Mouse (Mus musculus): ENCODE results near the gene Hist1h2bc. TPM values are rescaled to one million over a fixed set of nuclear protein-coding genes. Genes with fewer than 3 reads are reported as not detected.

Gene Hist1h2bc
- polyA plus RNA-seq, 1 experiment from 2014 or later: 23.4 TPM

DNA sequence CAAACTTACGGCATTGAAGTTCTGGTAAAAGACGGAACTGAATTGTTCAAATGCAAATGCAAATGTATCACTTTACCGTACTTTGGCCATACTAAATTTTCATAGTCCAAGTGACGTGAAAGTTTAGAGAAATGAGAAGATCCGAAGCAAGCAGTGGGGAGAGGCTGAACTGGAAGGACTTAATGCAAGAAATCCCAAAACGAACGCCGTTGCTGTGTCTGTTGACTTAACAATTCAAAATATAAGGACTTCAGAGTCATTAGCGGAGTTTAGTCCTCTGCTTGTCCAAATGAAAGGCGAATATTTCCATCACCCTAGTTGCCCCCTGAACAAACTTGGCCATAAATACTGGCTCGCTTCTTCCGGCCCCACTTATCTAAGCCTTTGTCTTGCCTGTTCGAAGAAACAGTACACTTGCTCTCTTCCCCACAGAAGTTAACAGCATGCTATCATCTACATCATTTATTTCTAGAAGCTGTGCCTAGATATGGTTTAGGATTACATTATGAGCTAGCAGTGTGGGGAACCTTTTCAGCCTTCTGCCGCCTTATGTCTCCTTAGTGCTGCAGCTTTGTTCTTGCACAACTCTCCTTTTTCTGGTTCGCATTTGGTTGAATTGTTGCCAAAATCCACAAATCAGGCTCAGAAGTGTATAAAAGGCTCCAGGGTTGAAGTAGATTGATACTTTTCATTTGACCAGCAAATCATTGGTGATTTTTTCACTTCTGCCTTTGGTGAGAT, 1.3 kb downstream of the Hist1h2bc start:
- peak overlapping the region; percentile 53 for H3K9ac ChIP-seq (ENCODE audit: low read length)
- WGBS: 12% methylated on average over 15 of the region's 15 CpGs
- no peak for ATAC-seq (replicated peaks; ENCODE audit: low FRiP score)

DNA sequence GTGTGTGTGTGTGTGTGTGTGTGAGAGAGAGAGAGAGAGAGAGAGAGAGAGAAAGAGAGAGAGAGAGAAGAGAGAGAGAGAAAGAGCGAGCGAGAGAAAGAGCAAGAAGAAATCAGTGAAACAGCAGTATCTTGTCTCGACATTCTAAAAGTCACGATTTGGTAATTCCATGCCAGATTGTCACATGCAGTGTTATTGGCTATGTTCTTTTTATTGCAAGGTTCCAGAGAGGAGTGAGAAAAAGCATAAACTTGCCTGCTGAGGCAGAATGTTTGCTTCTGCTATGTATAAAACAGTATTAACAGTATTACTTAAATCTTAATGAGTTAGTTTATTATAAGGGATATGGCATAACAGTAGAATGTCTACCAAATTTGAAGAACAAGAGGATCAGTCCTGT, 2.0 kb downstream of the Hist1h2bc start:
- Histone ChIP-seq H3K4me3 (ENCODE audit: low read depth, low read length) (peak overlapping the region; percentile 40; the same call in 1 of the 2 replicates), H3K36me3 (ENCODE audit: control insufficient read depth, insufficient read depth, low read length) (no peaks in the 10 kb centered on the region), H3K9me3 (ENCODE audit: control insufficient read depth, low read length) (no peaks in the 10 kb centered on the region), H3K4me1 (replicated peaks; ENCODE audit: control insufficient read depth, insufficient read depth, low read length) (0 out of 2 replicates have a peak, but pooled peaks cover 2% of the 10 kb centered on the region), H3K4me2 (ENCODE audit: low read depth, low read length, severe bottlenecking) (peak overlapping the region; percentile 71; the same call in 1 of the 2 replicates), H3K27ac (ENCODE audit: low read depth, low read length) (peak overlapping the region; percentile 98), H3K9ac (ENCODE audit: low read length) (peak overlapping the region; percentile 53), H3K27me3 (ENCODE audit: control insufficient read depth, insufficient read depth, low read length) (no peaks in the 10 kb centered on the region)
- no peak for DNase-seq (ENCODE audit: low spot score)
- ATAC-seq (replicated peaks; ENCODE audit: low FRiP score): no peak
- WGBS: 72% methylated on average over 4 of the region's 4 CpGs

More for the DNA sequence above, 1.3 kb downstream of the Hist1h2bc start:
- Histone ChIP-seq H3K9me3 (ENCODE audit: control insufficient read depth, low read length) (no peaks in the 10 kb centered on the region), H3K36me3 (ENCODE audit: control insufficient read depth, insufficient read depth, low read length) (no peaks in the 10 kb centered on the region), H3K4me3 (ENCODE audit: low read depth, low read length) (peak overlapping the region; percentile 40), H3K27ac (ENCODE audit: low read depth, low read length) (peak overlapping the region; percentile 98), H3K4me1 (replicated peaks; ENCODE audit: control insufficient read depth, insufficient read depth, low read length) (0 out of 2 replicates have a peak, but pooled peaks cover 2% of the 10 kb centered on the region), H3K4me2 (ENCODE audit: low read depth, low read length, severe bottlenecking) (peak overlapping the region; percentile 71), H3K27me3 (ENCODE audit: control insufficient read depth, insufficient read depth, low read length) (no peaks in the 10 kb centered on the region)
- peak; percentile 63 for DNase-seq (ENCODE audit: low spot score)

DNA sequence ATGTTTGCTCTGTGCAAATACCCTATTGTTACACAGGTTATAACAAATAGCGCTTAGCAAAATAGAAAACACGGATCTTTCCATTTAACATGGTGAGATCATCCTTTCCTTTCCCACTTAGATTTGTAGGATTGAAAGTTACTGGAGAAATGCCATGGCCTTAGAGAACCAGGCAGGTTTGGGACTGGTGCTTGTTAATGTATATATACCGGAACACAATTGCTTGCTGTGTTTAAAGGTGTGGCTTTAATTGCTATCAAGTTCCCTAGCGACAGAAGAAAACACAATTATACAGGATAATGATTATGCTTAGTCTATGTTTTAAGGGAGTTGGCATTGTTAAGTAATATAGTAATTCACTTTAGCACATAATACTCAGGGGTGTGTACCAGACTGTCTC, 3.2 kb downstream of the Hist1h2bc start:
- Histone ChIP-seq H3K36me3 (ENCODE audit: control insufficient read depth, insufficient read depth, low read length) (no peaks in the 10 kb centered on the region), H3K4me3 (ENCODE audit: low read depth, low read length) (no peak overlapping the region), H3K9ac (ENCODE audit: low read length) (no peak overlapping the region), H3K4me1 (replicated peaks; ENCODE audit: control insufficient read depth, insufficient read depth, low read length) (0 out of 2 replicates have a peak, but pooled peaks cover 2% of the 10 kb centered on the region), H3K27ac (ENCODE audit: low read depth, low read length) (no peak overlapping the region), H3K9me3 (ENCODE audit: control insufficient read depth, low read length) (no peaks in the 10 kb centered on the region), H3K4me2 (ENCODE audit: low read depth, low read length, severe bottlenecking) (no peak overlapping the region), H3K27me3 (ENCODE audit: control insufficient read depth, insufficient read depth, low read length) (no peaks in the 10 kb centered on the region)
- ATAC-seq (replicated peaks; ENCODE audit: low FRiP score): no peak
- no peak for DNase-seq (ENCODE audit: low spot score)
- 90% methylated on average over 4 of the region's 4 CpGs for WGBS

DNA sequence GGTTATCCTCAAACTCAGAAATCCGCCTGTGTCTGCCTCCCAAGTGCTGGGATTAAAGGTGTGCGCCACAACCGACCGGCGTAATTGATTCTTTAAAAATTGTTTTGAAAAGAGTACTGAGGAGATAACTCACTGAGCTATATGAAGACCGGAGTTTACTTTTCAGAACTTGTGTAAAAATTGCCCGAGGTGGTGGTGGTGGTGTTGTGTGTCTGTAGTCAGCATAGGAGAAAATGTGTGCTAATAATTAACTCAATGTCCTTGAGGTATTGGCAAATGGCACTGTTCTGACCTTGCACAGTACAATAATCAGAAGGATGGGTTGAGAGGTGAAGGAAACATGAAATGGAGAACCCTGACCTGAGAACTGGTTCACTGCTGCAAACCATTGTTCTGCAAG, 3.9 kb downstream of the Hist1h2bc start:
- no peaks in the 10 kb centered on the region for H3K36me3 ChIP-seq (ENCODE audit: control insufficient read depth, insufficient read depth, low read length)
- no peaks in the 10 kb centered on the region for H3K4me1 ChIP-seq (replicated peaks; ENCODE audit: control insufficient read depth, insufficient read depth, low read length)
- no peak overlapping the region for H3K9ac ChIP-seq (ENCODE audit: low read length)
- no peak overlapping the region for H3K4me2 ChIP-seq (ENCODE audit: low read depth, low read length, severe bottlenecking)
- no peaks in the 10 kb centered on the region for H3K9me3 ChIP-seq (ENCODE audit: control insufficient read depth, low read length)
- H3K27me3 ChIP-seq (ENCODE audit: control insufficient read depth, insufficient read depth, low read length): no peaks in the 10 kb centered on the region
- DNase-seq (ENCODE audit: low spot score): no peak
- WGBS: 90% methylated on average over 7 of the region's 7 CpGs
- H3K4me3 ChIP-seq (ENCODE audit: low read depth, low read length): no peak overlapping the region
- no peak for ATAC-seq (replicated peaks; ENCODE audit: low FRiP score)
- H3K27ac ChIP-seq (ENCODE audit: low read depth, low read length): no peak overlapping the region

DNA sequence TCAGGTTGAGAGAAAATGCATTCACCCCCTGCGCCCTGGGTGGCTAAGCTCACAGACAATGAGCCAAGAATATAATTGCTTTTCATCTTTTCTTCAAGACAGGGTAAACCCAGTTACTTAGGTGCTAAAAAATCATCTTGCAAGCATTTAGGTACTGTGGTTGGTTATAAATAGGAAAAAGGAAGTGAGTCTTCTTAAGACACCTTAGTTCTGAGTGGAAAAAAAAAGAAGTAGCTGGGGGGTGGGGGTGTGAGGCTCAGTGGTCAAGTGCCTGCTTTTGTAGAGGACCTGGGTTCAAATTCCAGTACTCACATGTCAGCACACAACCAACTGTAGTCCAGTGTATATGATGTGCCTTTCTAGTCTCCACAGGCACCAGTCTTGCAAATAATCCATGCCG, 5.0 kb downstream of the Hist1h2bc start:
- no peak overlapping the region for H3K4me2 ChIP-seq (ENCODE audit: low read depth, low read length, severe bottlenecking)
- 95% methylated on average over 2 of the region's 2 CpGs for WGBS
- H3K36me3 ChIP-seq (ENCODE audit: control insufficient read depth, insufficient read depth, low read length): no peaks in the 10 kb centered on the region
- H3K9ac ChIP-seq (ENCODE audit: low read length): no peak overlapping the region
- no peaks in the 10 kb centered on the region for H3K9me3 ChIP-seq (ENCODE audit: control insufficient read depth, low read length)
- H3K27ac ChIP-seq (ENCODE audit: low read depth, low read length): no peak overlapping the region
- H3K4me3 ChIP-seq (ENCODE audit: low read depth, low read length): no peak overlapping the region
- no peak for DNase-seq (ENCODE audit: low spot score)
- H3K27me3 ChIP-seq (ENCODE audit: control insufficient read depth, insufficient read depth, low read length): no peaks in the 10 kb centered on the region
- ATAC-seq (replicated peaks; ENCODE audit: low FRiP score): no peak
- H3K4me1 ChIP-seq (replicated peaks; ENCODE audit: control insufficient read depth, insufficient read depth, low read length): no peaks in the 10 kb centered on the region

DNA sequence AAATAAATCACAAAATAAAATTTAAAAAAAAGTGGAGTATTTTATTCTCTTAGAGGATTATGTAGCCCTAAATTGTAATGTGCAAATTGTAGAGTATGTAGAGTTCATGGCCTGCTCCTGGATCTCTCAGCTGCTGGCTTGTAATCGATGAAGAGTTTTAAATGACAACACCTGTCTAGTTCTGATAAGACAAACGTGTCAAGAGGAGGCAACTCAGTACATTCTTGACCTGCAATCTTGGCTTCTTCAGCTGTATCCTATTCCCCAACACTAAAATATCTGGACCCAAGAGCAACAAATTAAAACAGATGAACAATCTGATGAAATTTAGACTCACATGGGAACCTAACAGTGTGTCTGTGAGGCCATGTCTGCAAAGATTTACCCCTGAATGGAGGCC, 5.5 kb downstream of the Hist1h2bc start:
- no peak overlapping the region for H3K27ac ChIP-seq (ENCODE audit: low read depth, low read length)
- no peaks in the 10 kb centered on the region for H3K9me3 ChIP-seq (ENCODE audit: control insufficient read depth, low read length)
- 88% methylated on average over 2 of the region's 2 CpGs for WGBS
- no peak overlapping the region for H3K4me2 ChIP-seq (ENCODE audit: low read depth, low read length, severe bottlenecking)
- no peak overlapping the region for H3K4me3 ChIP-seq (ENCODE audit: low read depth, low read length)
- H3K36me3 ChIP-seq (ENCODE audit: control insufficient read depth, insufficient read depth, low read length): no peaks in the 10 kb centered on the region
- no peaks in the 10 kb centered on the region for H3K4me1 ChIP-seq (replicated peaks; ENCODE audit: control insufficient read depth, insufficient read depth, low read length)
- no peak overlapping the region for H3K9ac ChIP-seq (ENCODE audit: low read length)
- ATAC-seq (replicated peaks; ENCODE audit: low FRiP score) (no peak), DNase-seq (ENCODE audit: low spot score) (no peak)
- no peaks in the 10 kb centered on the region for H3K27me3 ChIP-seq (ENCODE audit: control insufficient read depth, insufficient read depth, low read length)

DNA sequence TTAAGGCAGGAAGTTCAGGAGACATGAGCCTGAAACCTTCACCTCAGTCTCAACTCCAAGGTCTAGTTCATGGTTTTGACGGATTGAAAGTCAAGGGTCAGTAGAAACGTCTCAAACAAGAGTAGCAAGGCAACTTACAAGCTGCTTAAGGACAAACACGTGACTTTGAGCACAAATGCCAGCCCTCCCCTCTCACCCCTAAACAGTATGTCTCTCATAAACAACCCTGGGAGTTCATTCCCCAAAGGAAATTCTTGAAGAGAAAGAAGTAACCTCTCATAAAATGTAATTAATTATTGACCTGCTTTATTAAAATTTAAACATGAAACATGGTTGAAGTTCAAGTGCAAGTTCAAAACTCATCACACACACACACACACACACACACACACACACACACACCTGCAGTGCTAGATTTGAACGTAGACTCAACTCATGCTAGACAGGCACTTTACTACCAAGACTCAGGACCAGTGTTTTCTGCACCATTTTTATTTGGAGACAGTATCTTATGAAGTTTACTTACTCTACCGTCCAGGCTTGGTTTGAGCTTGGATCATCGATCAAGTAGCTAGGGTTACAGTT, 9.9 kb downstream of the Hist1h2bc start:
- Histone ChIP-seq H3K4me1 (replicated peaks; ENCODE audit: control insufficient read depth, insufficient read depth, low read length) (no peaks in the 10 kb centered on the region), H3K27ac (ENCODE audit: low read depth, low read length) (no peak overlapping the region), H3K4me3 (ENCODE audit: low read depth, low read length) (no peak overlapping the region), H3K9ac (ENCODE audit: low read length) (no peak overlapping the region), H3K4me2 (ENCODE audit: low read depth, low read length, severe bottlenecking) (no peak overlapping the region), H3K27me3 (ENCODE audit: control insufficient read depth, insufficient read depth, low read length) (no peaks in the 10 kb centered on the region), H3K36me3 (ENCODE audit: control insufficient read depth, insufficient read depth, low read length) (no peaks in the 10 kb centered on the region), H3K9me3 (ENCODE audit: control insufficient read depth, low read length) (no peaks in the 10 kb centered on the region)
- WGBS: 89% methylated on average over 6 of the region's 6 CpGs
- ATAC-seq (replicated peaks; ENCODE audit: low FRiP score): no peak
- DNase-seq (ENCODE audit: low spot score): no peak

DNA sequence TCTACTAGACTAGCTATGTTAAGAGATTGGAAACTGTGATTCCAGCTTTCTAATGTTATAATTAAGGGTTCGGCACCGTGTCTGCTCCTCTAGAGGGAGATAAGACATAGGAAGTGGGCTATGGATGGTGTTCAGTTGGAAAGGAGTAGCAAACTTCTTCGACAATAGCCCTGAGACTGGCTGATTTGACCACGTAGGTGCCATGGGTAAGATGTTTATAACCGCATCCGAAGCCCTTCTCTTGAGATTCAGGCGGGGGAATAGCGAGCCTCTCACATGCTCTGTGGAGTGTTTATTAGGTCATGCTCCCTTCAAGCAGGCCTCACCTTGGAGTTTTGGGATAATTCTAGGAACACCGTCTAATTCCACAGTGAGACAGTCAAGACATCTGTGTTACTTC, 11.0 kb downstream of the Hist1h2bc start:
- no peak overlapping the region for H3K9ac ChIP-seq (ENCODE audit: low read length)
- 94% methylated on average over 9 of the region's 9 CpGs for WGBS
- H3K36me3 ChIP-seq (ENCODE audit: control insufficient read depth, insufficient read depth, low read length): no peaks in the 10 kb centered on the region
- no peaks in the 10 kb centered on the region for H3K27me3 ChIP-seq (ENCODE audit: control insufficient read depth, insufficient read depth, low read length)
- no peak overlapping the region for H3K27ac ChIP-seq (ENCODE audit: low read depth, low read length)
- DNase-seq (ENCODE audit: low spot score): no peak
- H3K4me2 ChIP-seq (ENCODE audit: low read depth, low read length, severe bottlenecking): no peak overlapping the region
- no peaks in the 10 kb centered on the region for H3K9me3 ChIP-seq (ENCODE audit: control insufficient read depth, low read length)
- H3K4me3 ChIP-seq (ENCODE audit: low read depth, low read length): no peak overlapping the region
- no peak for ATAC-seq (replicated peaks; ENCODE audit: low FRiP score)
- no peaks in the 10 kb centered on the region for H3K4me1 ChIP-seq (replicated peaks; ENCODE audit: control insufficient read depth, insufficient read depth, low read length)

DNA sequence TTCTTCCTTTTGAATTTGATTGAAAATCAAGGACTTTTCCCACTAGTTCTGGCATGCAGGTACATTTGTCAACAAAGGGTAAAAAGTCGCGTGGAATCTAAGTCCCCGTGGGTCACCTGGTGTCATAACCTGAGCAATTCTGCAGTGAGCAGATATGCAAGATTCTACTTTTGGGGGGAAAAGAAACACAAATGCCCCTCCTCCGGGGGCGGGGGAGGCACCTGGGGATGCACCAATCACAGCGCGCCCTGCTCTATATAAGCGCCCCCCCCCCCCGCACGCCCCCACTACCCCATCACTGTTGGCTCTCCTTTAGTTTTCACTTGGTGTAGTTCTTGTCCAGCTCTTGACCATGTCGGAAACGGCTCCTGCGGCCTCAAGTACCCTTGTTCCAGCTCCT, 11.5 kb downstream of the Hist1h2bc start, which contains the start of gene Hist1h1t:
Hist1h1t (plus strand) TSS at position 301 of the 400 bp plus-strand sequence.
- H3K4me1 ChIP-seq (replicated peaks; ENCODE audit: control insufficient read depth, insufficient read depth, low read length): no peaks in the 10 kb centered on the region
- no peaks in the 10 kb centered on the region for H3K36me3 ChIP-seq (ENCODE audit: control insufficient read depth, insufficient read depth, low read length)
- 52% methylated on average over 13 of the region's 13 CpGs for WGBS
- H3K27ac ChIP-seq (ENCODE audit: low read depth, low read length): no peak within 1 kb of the TSS
- DNase-seq (ENCODE audit: low spot score): no peak
- H3K9ac ChIP-seq (ENCODE audit: low read length): no peak within 1 kb of the TSS
- no peak within 1 kb of the TSS for H3K4me2 ChIP-seq (ENCODE audit: low read depth, low read length, severe bottlenecking)
- H3K4me3 ChIP-seq (ENCODE audit: low read depth, low read length): no peak within 1 kb of the TSS
- ATAC-seq (replicated peaks; ENCODE audit: low FRiP score): no peak
- no peaks in the 10 kb centered on the region for H3K9me3 ChIP-seq (ENCODE audit: control insufficient read depth, low read length)
- no peaks in the 10 kb centered on the region for H3K27me3 ChIP-seq (ENCODE audit: control insufficient read depth, insufficient read depth, low read length)

Measured in forebrain, embryonic 11.5 days (tissue).